Mouse (Mus musculus): ENCODE results near the gene Chil4.
"Not testable (repeated sequence)": the region's sequence is repeated elsewhere in the genome, so short reads cannot be mapped to it uniquely, and the experiment has no call there.

Gene Chil4

DNA sequence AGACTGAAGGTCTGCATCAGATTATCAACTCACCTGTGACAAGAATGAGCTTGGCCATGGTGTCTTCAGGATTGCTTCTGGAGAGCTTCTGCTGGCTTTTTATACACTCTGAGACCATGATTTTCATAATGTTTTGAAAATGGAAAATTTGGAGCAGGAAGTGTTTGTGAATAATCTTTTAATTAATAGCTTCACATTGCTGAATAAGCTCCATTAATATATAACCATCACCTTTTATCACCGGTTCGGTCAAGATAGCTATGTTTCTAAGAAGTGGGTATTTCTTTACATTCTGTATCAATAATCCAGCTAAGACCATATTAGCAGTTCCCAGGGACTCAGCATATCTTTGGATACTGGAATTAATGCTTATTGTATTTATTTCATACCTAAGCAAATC, at the start of gene Chil4:
Gene Chil4 (minus strand): TSS at position 101 of the 400 bp plus-strand sequence.
- DNase-seq (ENCODE audit: low spot score) = no peak

DNA sequence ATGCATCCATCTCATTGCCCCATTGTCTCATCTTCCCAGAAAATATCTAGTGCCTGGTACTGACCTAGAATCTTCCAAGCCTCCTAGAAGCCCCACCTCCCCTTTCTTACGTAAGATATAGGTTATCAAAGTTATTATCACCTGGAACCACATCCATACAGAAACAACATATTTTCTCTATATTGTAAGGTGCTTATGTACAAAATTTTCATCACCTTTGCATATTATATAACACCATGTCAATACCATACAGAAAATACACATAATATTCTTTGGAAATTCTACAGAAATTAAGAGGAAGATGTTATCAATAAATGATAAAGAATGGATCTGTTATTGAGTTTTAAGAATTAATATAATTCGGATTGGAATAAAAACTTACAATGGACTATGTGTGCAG, 46.5 kb upstream of the Chil4 start:
- DNase-seq (ENCODE audit: low spot score) = no peak

DNA sequence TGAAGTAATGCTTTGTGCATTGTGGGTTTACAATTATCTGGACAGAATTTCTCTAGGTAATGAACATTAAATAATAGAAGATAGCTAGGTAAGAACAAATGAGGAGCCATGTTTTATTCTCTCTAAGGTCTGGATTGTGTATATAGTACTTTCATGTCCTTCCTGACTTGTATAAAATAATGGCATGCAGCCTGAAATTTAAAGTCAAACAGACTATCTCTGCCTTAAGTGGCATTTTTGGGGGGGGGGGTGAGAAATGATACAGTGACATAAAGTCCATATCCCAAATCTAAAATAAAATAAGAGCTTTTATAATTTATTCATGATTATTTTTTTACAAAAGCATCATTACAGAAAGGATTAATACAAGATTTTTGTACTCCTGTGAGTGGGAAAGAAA, 45.5 kb upstream of the Chil4 start:
- DNase-seq (ENCODE audit: low spot score) = no peak

DNA sequence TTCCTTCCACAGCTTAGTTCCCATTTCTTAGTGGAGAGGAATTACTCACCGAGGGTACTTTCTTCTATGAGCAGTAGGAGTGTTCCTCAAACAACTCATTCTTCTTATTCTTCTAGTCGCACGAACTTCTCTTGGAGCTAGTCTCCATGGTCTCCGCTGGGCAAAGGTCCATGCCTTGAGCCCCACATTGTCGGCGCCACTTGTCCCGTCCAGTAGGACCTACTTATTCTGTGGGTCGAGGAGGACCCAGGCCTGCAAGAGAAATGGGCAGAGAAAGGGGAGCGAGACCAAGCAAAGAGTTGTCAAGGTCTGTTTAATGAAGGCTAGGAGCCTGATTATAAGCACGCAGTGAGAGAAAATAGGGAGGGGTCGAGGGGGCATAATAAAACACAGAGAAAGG, 37.8 kb upstream of the Chil4 start:
- DNase-seq (ENCODE audit: low spot score) = not testable (repeated sequence)

DNA sequence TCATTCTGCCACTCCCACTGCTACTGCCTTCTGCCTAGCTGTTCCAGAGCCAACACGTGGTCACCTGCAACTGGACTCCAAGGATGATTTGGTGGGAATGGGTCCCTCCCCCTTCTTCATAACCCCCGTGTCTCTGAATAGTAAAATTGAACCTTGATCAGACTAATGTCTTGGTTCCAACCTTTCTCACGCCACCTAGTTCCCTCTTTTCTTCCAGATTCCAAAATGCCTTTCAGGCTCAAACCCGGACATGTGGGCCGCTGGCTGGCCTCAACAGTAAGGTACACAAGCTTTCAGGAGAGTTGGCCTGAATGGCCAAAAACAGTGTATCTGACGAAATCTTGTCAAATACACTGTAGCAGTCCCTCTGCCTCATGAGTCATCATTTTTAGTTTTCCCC, 33.4 kb upstream of the Chil4 start:
- no peak for DNase-seq (ENCODE audit: low spot score)

DNA sequence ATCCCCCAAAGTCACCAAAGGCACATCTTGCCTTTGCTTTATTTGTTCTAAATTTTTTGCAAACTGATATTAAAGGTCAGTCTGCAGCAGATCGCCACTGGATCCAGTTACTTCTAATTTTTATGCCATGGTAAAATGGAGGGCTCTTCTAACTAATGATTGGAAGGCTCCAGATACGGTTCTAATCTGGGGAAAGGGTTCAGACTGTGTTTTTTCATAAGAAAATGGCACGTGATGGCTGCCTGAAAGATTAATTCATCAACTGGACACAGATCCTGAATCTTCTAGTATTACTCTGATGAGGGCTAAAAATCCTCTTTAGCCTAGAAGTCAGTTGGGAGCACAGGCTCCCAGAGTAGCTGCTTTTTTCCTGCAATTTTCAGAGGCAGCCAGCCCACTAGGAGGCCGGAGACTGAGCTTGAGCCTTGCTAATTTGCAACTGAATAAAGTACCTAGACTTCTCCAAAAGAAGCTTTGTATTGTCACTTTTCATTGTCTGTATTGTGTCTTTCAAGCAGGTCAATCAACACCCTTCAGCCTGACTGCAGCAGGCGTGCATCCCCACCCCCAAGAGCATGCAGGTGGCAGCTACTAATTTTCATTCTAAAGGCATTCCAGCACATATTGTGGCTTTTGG, 31.6 kb upstream of the Chil4 start:
- DNase-seq (ENCODE audit: low spot score) = not testable (repeated sequence)

DNA sequence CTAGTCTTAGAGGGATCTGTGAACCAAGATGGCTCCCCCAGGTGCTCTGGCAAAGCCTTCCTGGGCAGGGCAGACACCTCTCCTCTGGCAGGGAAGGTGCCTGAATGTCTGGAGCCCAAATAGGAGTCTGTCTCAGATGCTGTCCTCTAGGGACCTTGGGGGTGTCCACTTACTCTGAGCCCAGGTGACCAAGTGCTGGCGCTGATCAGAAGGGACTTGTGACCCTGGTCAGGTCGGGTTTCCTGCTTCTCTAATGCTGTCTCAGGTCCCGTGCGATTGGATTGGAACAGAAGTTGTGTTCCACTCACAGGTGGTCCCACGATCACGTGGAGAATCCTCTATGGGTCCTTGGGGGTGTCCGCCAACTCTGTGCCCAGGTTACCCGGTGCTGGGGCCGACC, 28.1 kb upstream of the Chil4 start:
- not testable (repeated sequence) for DNase-seq (ENCODE audit: low spot score)

DNA sequence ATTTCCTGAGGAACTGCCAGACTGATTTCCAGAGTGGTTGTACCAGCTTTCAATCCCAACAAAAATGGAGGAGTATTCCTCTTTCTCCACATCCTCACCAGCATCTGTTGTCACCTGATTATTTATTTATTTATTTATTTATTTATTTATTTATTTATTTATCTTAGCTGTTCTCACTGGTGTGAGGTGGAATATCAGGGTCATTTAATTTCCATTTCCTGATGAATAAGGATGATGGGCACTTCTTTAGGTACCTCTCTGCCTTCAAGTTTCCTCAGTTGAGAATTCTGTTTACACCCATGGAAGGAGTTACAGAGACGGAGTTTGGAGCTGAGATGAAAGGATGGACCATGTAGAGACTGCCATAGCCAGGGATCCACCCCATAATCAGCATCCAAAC, 20.9 kb upstream of the Chil4 start:
- DNase-seq (ENCODE audit: low spot score) = not testable (repeated sequence)

DNA sequence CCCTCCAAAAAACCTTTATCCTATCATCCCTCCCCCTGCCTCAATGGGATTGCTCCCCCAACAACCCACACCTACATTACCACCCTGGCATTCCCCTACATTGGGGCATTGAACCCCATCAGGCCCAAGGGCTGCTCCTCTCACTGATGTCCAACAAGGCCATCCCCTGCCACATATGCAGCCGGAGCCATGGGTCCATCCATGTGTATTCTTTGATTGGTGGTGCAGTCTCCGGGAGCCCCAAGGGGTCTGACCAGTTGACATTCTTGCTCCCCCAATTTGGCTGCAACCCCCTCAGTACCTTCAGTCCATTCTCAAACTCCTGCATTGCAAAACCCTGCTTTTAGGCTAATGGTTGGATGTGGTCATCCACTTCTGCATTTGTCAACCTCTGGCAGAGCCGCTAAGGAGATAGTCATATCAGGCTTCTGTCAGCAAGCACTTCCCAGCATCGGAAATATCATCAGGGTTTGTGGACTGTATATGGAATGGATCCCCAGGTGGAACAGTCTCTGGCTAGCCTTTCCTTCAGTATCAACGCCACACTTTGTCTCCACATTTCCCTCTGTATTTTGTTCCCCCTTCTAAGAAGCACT, 20.0 kb upstream of the Chil4 start:
- DNase-seq (ENCODE audit: low spot score) = no peak

DNA sequence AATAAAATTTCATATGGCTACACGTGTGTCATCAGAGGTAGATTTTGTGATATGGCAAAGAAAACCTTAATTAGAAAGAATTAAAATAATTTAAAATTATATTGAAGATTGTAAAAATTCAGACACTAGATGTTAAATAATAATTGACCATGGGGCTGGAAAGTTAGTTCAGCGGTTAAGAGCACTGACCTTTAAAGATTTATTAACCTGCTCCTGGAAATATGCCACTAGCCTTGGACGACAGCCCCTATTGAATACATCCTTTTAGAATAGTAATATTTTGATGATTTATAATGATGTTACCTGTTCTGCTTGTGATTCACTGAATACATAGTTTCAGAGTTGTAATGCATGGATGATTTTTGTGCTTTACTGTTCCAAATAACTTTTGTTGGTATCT, 4.1 kb upstream of the Chil4 start:
- not testable (repeated sequence) for DNase-seq (ENCODE audit: low spot score)

DNA sequence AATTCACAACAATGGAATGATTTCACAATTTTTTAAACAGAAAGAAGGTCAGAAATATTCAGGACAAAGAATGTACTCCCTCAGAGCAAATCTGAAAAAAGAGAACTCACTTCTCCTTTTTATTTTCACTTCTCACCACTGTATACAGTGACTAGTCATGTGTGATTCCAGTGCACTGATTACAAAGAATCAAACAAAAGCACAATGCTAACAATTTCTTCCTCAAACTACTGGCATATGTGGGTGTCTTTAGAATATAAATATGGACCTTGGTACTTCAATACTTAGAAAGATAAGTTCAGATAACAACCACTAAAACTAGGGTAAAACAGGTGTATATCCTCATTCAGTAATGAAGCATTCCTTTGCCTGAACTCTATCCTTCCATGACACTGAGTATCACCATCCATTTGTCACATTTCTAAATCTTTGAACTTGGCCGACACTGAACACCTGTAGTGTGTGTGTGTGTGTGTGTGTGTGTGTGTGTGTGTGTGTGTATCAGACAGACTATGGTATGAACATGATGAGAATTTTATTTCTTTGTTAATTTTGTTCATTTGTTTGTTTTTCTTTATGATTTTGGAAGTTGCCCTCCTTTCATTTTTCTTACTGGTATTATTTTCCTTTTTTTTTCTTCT, 2.4 kb upstream of the Chil4 start:
- no peak for DNase-seq (ENCODE audit: low spot score)

DNA sequence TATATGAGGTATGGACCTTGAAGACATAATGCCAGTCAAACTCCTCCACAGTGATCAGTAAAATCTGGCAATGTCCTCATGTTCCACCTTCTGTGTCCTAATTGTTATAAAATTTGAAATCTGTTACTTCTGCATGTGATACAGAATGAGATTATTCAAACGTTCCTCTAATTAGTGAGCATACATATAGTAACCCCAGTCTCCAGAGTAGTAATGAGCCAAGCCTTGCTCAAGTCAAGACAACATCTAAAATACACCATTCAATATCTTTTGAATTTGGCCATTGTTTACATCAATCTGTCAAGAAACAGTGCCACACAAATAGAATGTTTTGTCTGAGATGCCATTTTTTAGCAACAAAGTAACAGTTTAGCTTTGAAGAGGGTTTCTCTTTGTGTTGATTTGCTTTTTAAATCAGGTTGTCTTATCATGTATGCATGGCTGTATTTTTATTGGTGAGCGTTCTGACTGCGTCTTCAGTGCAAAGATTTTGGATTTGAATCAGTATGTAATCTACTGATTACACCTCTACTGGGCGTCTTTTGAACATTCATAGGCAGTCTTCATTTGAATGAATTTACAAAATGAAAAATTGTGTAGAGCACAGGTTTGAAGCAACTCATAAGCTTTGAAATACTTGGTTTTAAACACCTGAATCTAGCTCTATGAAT, 888 bp downstream of the Chil4 start:
- DNase-seq (ENCODE audit: low spot score) = not testable (repeated sequence)

DNA sequence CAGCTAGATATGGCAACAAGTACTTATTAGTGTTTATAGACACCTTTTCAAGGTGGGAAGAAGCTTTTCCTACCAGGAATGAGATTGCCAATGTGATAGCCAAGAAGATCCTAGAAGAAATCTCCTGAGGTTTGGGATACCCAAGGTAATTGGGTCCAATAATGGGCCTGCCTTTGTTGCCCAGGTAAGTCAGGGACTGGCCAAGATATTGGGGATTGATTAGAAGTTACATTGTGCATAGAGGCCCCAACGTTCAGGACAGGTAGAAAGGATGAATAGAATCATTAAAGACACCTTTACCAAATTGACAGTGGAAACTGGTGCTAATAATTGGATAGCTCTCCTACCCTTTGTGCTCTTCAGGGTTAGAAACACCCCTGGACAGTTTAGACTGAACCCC, 21.3 kb downstream of the Chil4 start:
- not testable (repeated sequence) for DNase-seq (ENCODE audit: low spot score)

DNA sequence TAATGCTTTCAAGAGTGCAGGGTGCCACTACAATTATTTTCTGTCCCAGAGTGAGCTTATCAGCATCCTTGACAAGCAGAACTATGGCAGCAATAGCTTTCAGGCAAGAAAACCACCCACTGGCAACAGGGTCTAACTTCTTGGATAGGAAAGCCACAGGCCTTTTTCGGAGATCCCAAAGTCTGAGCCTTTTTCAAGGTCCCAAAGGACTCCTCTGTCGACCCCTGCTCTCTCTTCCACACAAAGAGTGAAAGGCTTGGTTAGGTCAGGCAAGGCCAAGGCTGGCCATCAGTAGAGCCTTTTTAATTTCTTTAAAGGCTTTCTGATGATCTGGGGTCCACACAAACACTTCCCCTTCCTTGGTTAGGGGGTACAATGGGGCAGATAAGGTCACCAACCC, 22.1 kb downstream of the Chil4 start:
- not testable (repeated sequence) for DNase-seq (ENCODE audit: low spot score)

DNA sequence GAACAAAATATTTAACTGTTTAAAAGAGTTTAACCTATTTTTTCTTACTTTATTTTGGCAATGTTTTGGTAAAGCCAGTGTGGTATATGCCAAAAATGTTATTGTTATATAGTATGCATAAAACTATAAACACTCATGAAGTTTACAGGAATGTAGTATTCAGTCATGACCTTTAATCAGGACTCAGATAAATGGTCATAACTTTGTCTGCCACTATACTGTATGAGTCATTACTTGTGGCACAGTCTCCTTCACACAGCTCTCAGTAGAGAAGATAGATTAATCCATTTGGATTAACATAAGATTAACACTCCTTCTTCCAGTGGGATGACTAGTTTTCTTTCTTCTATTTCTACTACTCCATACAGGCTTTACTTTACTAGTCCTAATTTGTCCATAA, 23.0 kb downstream of the Chil4 start:
- DNase-seq (ENCODE audit: low spot score) = no peak

DNA sequence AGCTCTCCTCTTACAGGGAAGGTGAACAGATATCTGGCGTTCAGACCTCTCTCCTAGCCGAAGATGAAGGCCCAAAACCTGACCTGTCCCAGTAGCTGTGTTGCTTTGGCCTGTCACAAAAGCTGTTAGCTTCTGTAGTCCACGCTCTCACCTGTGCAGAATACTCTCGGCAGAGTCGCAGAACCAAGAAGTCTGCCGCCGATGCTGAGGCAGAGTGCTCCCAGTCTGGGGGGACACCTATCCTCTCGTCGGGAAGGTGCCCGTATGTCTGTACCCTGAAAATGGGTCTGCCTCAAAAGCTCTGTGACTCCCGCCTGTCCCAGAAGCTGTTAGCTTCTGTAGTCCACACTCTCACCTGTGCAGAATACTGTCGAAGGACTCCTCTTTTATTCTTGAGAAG, 23.8 kb downstream of the Chil4 start:
- DNase-seq (ENCODE audit: low spot score) = no peak

DNA sequence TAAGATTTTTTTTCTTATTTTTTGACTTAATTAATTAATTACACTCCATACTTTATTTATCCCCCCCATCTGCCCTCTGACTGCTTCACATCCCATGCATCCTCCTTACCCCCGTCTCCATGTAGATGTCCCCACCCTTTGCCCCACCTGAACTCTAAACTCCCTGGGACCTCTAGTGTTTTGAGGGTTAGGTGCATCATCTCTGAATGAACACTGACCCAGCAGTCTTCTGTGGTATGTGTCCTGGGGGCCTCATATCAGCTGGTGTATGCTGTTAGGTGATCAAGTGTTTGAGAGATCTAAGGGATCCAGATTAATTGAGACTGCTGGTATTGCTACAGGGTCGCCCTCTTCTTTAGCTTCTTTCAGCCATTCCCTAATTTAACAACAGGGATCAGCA, 31.3 kb downstream of the Chil4 start:
- no peak for DNase-seq (ENCODE audit: low spot score)

DNA sequence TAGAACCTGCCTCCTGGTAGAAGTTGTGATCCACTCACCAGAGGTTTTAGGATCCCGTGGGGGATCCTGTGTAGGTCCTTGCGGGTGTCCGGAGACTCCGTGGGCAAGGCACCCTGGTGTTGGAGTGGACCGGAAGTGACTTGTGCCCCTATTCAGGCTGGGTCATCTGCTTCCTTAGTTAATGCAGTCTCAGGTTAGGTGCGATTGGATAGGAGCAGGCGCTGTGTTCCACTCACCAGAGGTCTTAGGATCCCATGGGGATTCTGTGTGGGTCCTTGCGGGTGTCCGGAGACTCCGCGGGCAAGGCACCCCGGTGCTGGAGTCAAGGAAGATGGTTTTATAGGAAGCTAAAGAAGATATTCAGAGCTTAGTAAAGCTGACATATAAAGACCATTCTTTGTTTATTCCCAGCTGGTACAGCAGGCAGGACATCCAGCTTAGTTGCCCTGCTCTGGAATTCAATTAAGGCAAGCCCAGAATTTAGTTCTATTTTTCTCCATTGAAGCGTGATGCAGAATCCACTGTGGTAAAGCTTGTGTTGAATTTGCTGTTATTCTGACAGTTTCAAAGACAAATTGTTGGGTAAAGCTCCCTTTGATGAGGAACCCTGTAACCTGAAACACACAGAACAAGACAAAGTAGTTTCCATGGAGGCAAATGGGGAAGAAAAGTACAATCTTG, 41.7 kb downstream of the Chil4 start:
- DNase-seq (ENCODE audit: low spot score) = no peak

DNA sequence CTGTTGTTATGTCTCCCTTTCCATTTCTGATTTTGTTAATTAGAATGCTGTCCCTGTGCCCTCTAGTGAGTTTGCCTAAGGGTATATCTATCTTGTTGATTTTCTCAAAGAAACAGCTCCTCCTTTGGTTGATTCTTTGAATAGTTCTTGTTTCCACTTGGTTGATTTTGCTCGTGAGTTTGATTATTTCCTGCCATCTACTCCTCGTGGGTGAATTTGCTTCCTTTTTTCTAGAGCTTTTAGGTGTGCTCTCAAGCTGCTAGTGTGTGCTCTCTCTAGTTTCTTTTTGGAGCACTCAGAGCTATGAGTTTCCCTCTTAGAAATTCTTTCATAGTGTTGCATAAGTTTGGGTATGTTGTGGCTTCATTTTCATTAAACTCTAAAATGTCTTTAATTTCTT, 44.3 kb downstream of the Chil4 start:
- DNase-seq (ENCODE audit: low spot score) = not testable (repeated sequence)

DNA sequence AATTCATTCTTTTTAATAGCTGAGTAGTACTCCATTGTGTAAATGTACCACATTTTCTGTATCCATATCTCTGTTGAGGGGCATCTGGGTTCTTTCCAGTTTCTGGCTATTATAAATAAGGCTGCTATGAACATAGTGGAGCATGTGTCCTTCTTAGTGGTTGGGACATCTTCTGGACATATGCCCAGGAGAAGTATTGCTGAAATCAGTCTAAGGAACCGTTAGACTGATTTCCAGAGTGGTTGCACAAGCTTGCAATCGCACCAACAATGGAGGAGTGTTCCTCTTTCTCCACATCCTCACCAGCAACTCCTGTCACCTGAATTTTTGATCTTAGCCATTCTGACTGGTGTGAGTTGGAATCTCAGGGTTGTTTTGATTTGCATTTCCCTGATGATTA, 46.8 kb downstream of the Chil4 start:
- not testable (repeated sequence) for DNase-seq (ENCODE audit: low spot score)

DNA sequence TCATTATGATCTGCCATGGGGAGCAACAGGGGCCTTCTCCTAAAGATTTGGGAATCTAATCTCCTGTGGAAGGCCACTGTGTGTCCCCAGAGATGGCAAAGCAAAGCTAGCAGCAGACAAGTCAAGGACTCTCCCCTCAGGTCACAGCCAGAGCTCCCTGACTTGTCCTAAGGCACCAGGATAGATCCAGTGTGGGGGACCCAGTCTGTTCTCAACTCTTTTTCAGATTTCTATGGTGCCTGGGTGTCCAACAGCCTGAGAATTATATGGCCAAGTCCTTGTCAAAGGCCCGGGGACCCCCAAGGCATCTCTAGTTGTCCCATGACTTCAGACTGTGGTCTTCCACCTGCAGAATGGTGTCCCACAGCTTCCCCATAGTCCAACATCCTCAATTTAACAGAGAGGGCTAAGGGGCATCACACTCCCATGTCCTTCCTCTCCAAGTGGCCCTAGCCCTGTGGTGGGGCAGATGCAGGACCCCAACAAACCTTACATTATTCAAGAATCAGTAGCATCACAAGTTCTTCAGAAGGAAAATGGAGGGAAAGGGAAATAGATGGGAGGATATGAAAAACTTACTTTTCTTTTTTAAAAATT, 48.1 kb downstream of the Chil4 start:
- no peak for DNase-seq (ENCODE audit: low spot score)

DNA sequence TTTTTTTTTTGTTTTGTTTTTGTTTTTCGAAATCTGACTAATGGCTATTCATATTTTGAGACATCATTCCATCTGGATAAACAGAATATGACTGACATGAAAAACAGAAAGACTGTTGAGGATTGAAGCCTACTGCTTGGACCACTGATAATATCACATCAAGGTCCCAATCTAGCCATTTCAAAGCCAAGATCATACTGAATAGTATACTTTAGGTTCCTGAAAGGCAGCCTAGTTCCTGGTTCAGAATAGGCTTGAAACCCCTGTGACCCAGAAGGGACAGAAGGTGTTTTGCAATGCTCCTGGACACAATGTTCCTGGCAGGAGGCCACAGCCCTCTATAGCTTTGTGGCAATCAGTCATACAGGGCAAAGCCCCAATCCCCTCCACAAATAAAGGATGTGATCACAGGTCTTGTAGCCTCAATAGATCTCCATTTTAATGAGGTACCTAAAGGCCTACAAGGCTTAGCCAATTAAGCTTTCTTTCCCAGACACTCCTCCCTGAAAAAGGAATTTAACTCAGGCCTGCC, 48.7 kb downstream of the Chil4 start:
- DNase-seq (ENCODE audit: low spot score) = no peak

All from yolk sac, embryonic 10.5 days (tissue).